8 mouse cellular contexts compared by ENCODE assay signal in genomic region chr5:124043212-124043978, GRCm38 (mm10). TPM values are rescaled to one million over a fixed set of nuclear protein-coding genes. Genes with fewer than 3 reads are reported as not detected.
A peak's percentile ranks its signal among the peaks of the same experiment; 100 is the strongest.
DNase-seq lines count a peak whose midpoint lies in the region; ATAC-seq and TF ChIP-seq lines count a peak whose summit lies in the region.

No protein-coding gene starts in this region.

- H3K9ac ChIP-seq in kidney, embryonic 15.5 days = no peak overlapping the region
- H3K9ac ChIP-seq in liver, embryonic 14.5 days (replicated peaks) = no peak overlapping the region

- no peaks in the 10 kb centered on the region for H3K27me3 ChIP-seq in kidney, embryonic 15.5 days
- no peaks in the 10 kb centered on the region for H3K27me3 ChIP-seq in liver, embryonic 14.5 days (ENCODE audit: control insufficient read depth, insufficient read depth, low read length)

- no peak overlapping the region for H3K4me3 ChIP-seq in kidney, embryonic 15.5 days (replicated peaks)
- H3K4me3 ChIP-seq in brown adipose tissue, adult 24 weeks (ENCODE audit: insufficient read depth, low read depth, low read length) = no peak overlapping the region
- no peak overlapping the region for H3K4me3 ChIP-seq in liver, embryonic 14.5 days (ENCODE audit: insufficient read depth in 1 of 2, low read depth in 2 of 2, low read length in 2 of 2)

- no peaks in the 10 kb centered on the region for H3K36me3 ChIP-seq in kidney, embryonic 15.5 days
- no peaks in the 10 kb centered on the region for H3K36me3 ChIP-seq in liver, embryonic 14.5 days (replicated peaks; ENCODE audit: control insufficient read depth, insufficient read depth, low read depth)

- ATAC-seq in kidney, embryonic 15.5 days (replicated peaks; ENCODE audit: low FRiP score) = no peak
- peak; percentile 29; the same call in 1 of the 2 replicates for ATAC-seq in liver, embryonic 14.5 days (ENCODE audit: insufficient read depth)

- no peak for TF ChIP-seq CTCF in liver, embryonic 14.5 days (IDR thresholded peaks at IDR 0.05; ENCODE audit: low read depth)

- no peak for TF ChIP-seq EP300 in liver, embryonic 14.5 days (IDR thresholded peaks at IDR 0.05; ENCODE audit: low read depth)

- DNase-seq in kidney, adult 8-10 months = no peak
- DNase-seq in heart, adult 18-20 months = peak; percentile 72 to 85
- DNase-seq in layer of hippocampus, adult 11-12 months (ENCODE audit: low spot score) = peak; percentile 83
- no peak for DNase-seq in liver, embryonic 14.5 days (ENCODE audit: low read depth in 3 of 3, low spot score in 3 of 3)
- DNase-seq in right cerebral cortex, postnatal 36 days (ENCODE audit: low spot score in 2 of 2) = peak; percentile 81 to 87
- no peak for DNase-seq in spleen, postnatal 10 days (ENCODE audit: low spot score in 2 of 2)

- no peaks in the 10 kb centered on the region for H3K9me3 ChIP-seq in kidney, embryonic 15.5 days (replicated peaks)
- no peaks in the 10 kb centered on the region for H3K9me3 ChIP-seq in liver, embryonic 14.5 days (ENCODE audit: control insufficient read depth, low read length)

- no peak overlapping the region for H3K4me2 ChIP-seq in kidney, embryonic 15.5 days
- no peak overlapping the region; the same call in 1 of the 2 replicates for H3K4me2 ChIP-seq in liver, embryonic 14.5 days (ENCODE audit: low read depth)

- peak overlapping the region; percentile 58 for H3K27ac ChIP-seq in kidney, embryonic 15.5 days
- H3K27ac ChIP-seq in brown adipose tissue, adult 24 weeks (replicated peaks; ENCODE audit: low read depth, low read length) = 0 out of 2 replicates have a peak overlapping the region, but pooled peaks have one; percentile 6
- no peak overlapping the region for H3K27ac ChIP-seq in liver, embryonic 14.5 days

- WGBS in kidney, embryonic 15.5 days = 66% methylated on average over 10 of the region's 10 CpGs
- WGBS in liver, embryonic 14.5 days (ENCODE audit: insufficient replicate concordance) = 52% methylated on average over 10 of the region's 10 CpGs

- peaks cover 19% of the 10 kb centered on the region for H3K4me1 ChIP-seq in kidney, embryonic 15.5 days
- H3K4me1 ChIP-seq in brown adipose tissue, adult 24 weeks (ENCODE audit: control insufficient read depth, insufficient read depth, insufficient read length, low read length) = peaks cover 3% of the 10 kb centered on the region; the same call in 1 of the 2 replicates
- H3K4me1 ChIP-seq in liver, embryonic 14.5 days (replicated peaks; ENCODE audit: control insufficient read depth in 2 of 2, insufficient read depth in 2 of 2, low read length in 1 of 2) = peaks cover 13 to 26% of the 10 kb centered on the region in 2 experiments

RNA-seq across cellular contexts. Expression of gene Vps37b, which starts 11.3 kb away (rescaled TPM):
- polyA plus RNA-seq in kidney, embryonic 15.5 days (2015; fragmentation: Nextera tagmentation; extraction: Ambion mirVana) = 33.8 and 35.3 TPM in 2 replicates
- polyA plus RNA-seq in brown adipose tissue, adult 24 weeks (2012; ENCODE audit: insufficient read depth, insufficient read length, missing spikeins) = 2.7 and 3.7 TPM in 2 replicates
- 10 to 100 TPM; 15.1 to 15.2 TPM for total RNA-seq in heart, adult 18-20 months (2021)
- 11.3 and 11.5 TPM in 2 replicates for polyA plus RNA-seq in liver, embryonic 14.5 days (2012; rRNA removed)
- 8.8 and 12.6 TPM in 2 replicates for polyA plus RNA-seq in liver, embryonic 14.5 days (2014; fragmentation: Nextera tagmentation; extraction: Ambion mirVana)

RNA-seq across cellular contexts. Expression of gene Abcb9, which starts 52.2 kb away (rescaled TPM):
- 1.5 and 1.7 TPM in 2 replicates for polyA plus RNA-seq in kidney, embryonic 15.5 days (2015; fragmentation: Nextera tagmentation; extraction: Ambion mirVana)
- 6.4 and 8.8 TPM in 2 replicates for polyA plus RNA-seq in brown adipose tissue, adult 24 weeks (2012; ENCODE audit: insufficient read depth, insufficient read length, missing spikeins)
- total RNA-seq in heart, adult 18-20 months (2021) = 10 to 100 TPM in 1 of 2 experiments, 1 to 10 TPM in 1; 8.9 to 10.7 TPM
- polyA plus RNA-seq in liver, embryonic 14.5 days (2012; rRNA removed) = 2.9 and 3.1 TPM in 2 replicates
- 2.6 and 3.6 TPM in 2 replicates for polyA plus RNA-seq in liver, embryonic 14.5 days (2014; fragmentation: Nextera tagmentation; extraction: Ambion mirVana)

Comparison
In these comparisons a context has a peak if more than half of its experiments do, and no peak if none do; other contexts are left out.
1. DNase-seq: peak in heart, adult 18-20 months (2 of 2), layer of hippocampus, adult 11-12 months (single experiment) and right cerebral cortex, postnatal 36 days (2 of 2); none in kidney, adult 8-10 months (0 of 2), liver, embryonic 14.5 days (0 of 3) and spleen, postnatal 10 days (0 of 2).